Mouse (Mus musculus): ENCODE measurements around the gene Armc9.

GRCm38 (mm10) chr1:86189034-86189702, 34.6 kb downstream of the Armc9 start:
- peak; percentile 42 for TF ChIP-seq RAD21 (IDR thresholded peaks at IDR 0.05; ENCODE audit: low read depth, low read length)
- TF ChIP-seq MEF2A (IDR thresholded peaks at IDR 0.05; ENCODE audit: extremely low read depth, insufficient replicate concordance, low read depth, low read length, poor library complexity, severe bottlenecking): no peak
- peak; percentile 7 to 46 (median 17); a peak in 2 of 6 replicates for TF ChIP-seq CTCF (IDR thresholded peaks at IDR 0.05 in 2 of 3, conservative IDR thresholded peaks at IDR 0.05 in 1 of 3; ENCODE audit: control insufficient read depth in 1 of 3, insufficient read depth in 1 of 3, low read depth in 2 of 3, low read length in 3 of 3, poor library complexity in 1 of 3, severe bottlenecking in 1 of 3)
- no peak for TF ChIP-seq POLR2A (IDR thresholded peaks at IDR 0.05; ENCODE audit: control insufficient read depth in 1 of 2, insufficient read depth in 1 of 2, low read depth in 1 of 2, low read length in 2 of 2, poor library complexity in 1 of 2)
- TF ChIP-seq SMC3 (IDR thresholded peaks at IDR 0.05; ENCODE audit: low read depth, low read length): peak; percentile 52
